Mouse (Mus musculus) brain, embryonic 18.5 days (tissue): ENCODE data around the gene Rgn.

Experiments used
- DNase-seq: peaks from one replicate; pipeline ENCODE4 v3.0.0-alpha.2; 2012; ENCODE audit warnings: low read depth, low spot score

Rgn gene

DNA sequence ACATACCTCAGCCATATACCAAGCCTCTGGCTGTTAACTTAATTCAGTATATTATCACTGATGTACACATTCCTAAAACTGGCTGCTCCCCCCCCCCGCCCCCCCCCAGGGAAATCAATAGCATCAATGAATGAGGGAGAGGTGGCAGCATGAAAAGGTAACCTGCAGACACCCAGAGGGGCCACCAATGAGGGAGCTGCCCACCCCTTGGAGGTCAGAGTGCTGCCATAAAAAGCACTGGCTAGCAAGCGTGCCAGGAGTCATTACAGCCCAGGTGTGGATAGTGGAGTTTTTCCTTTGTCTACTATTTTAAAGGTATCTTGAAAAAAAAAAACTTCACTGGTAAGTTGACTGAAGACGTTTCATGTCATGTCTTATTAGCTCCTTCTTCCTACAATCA is at the start of gene Rgn:
TSS of gene Rgn (plus strand) at position 256 of the 400 bp plus-strand sequence.
- no peak for DNase-seq

DNA sequence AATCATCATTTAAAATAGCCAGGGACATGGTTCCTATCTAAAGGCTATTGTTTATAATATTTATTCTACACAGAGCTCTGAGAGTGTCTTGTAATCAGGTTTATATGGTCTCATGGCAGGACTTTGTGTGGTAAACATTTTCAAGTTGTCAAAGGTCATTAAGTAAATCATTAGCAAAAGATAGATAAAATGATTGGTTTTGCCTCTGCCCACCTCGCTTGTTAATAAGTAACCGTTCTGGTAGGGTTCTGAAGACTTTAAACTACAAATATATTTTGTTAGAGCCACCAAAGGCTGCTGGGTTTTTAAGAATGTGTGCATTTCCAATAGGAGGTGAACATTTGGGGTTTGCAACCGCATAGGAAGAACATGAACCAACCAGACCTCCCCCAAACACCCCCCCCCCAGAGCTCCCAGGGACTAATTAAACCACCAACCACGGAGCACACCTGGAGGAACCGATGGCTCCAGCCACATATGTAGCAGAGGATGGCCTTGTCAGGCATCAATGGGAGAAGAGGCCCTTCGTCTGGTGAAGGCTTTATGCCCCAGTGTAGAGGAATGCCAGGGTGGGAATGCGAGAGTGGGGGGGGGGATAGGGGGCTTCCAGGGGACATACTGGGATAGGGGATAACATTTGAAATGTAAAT is 29.2 kb upstream of the Rgn start:
- no peak for DNase-seq

DNA sequence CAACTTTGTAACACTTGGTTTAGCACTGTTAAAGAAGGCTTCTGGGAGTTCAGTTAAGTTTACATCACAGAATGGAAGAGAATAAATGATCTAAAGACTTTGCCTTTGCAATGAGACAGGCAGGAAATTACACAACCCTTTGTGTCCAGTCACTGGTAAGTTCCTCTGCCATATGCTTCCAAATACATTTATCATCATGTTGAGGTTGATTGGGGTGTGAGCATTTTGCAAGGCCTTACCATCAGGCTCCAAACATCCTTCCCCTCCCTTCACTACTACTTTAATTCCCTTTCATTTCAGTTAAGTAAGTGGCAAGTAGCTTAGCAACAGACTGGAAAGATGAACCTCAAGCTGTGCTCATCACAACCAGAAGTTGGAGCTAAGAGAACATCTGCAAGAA is 28.0 kb upstream of the Rgn start:
- no peak for DNase-seq

DNA sequence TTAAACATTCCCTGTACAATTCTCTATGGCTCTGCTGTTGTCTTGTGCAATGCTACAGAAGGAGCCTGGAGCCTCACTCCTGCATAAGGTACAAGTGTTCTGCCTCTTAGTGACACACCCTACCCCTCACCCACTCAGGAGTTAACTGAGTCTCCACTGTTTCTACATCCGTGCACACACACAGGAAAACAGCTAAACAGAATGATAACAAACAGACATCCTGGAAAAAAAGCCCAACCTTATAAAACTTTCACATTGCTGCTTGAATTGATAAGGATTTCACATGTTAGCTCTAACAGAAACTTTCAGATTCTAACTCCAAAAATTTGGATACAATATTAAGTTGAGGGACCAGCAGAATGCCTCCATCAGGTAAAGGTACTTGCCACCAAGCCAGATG is 17.0 kb upstream of the Rgn start:
- DNase-seq = no peak

DNA sequence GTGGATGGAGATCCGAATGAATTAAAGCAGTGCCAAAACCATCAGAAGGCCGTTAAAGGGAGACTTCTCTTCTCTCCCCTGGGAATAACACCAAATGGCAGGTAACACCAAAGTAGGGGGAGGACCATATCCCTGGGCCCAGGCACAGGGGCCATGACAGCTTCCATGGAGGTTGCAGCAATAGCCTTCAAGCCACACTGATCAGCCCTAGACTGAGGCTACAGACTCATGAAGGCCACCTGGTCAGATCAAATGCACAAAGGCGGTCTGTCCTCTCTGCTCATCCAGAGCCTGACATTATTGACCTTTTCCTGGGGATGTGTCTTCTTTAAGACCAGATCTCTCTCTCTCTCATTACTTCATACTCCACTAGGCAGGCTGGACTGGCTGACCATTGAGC is 5.7 kb upstream of the Rgn start:
- no peak for DNase-seq

DNA sequence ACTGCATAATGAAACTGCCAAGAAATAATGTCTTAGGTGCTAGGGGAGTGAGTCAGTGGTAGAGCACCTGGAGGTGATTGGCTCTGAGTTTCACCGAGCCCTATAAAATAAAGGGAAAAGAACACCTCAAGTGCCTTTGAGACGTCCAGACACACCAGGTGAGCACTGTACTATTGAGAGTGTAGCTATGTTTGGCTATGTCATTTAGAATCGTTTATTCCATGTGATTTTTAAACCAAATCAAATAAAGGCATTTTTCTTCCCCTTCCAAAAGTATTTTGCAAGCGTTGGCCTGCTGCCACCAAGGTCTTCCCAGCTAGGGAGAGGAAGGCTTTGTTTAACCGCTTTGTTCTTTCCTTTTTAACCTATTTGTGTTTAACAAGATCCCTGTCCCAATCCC is 2.0 kb upstream of the Rgn start:
- no peak for DNase-seq

DNA sequence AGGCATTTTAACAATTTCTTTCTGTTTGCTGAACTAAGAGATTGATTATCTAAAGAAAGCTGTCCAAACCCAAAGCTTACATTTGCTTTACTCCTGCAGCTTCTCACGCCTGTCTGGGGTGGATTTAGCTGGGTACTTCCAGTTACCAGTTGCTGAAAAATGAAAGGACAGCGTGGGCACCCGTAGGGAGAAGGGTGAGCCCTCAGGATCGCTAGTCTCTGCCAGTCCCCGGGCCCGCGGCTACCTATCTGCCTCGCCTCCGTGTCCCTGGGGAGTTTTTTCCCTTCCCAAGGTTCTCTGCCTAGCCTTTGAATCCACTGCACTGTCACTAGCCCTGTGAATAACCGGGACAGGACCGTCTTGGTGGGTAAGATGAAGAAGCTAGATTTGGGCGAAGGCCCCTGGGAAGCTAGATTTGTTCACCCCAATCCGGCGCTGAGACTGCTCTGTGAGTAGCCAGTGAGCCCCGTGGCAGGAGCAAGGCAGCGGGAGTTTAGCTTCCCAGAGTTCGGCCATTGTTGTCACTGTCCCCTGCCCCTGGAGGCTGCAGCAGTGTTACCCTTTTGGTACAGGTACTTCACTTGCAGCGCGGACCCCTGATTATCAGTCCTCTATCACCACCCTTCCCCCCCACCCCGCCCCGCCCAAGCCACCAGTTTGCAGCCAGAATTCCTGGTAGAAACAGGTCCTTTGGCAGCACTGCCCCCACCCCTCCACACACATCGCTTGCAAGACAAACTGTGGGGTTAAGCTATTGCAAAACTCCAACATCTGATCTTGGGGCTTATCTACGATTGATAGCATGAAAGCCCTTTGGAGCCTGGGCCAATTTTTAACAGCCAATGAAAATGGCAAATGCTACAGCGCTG is 1.3 kb upstream of the Rgn start:
- no peak for DNase-seq

DNA sequence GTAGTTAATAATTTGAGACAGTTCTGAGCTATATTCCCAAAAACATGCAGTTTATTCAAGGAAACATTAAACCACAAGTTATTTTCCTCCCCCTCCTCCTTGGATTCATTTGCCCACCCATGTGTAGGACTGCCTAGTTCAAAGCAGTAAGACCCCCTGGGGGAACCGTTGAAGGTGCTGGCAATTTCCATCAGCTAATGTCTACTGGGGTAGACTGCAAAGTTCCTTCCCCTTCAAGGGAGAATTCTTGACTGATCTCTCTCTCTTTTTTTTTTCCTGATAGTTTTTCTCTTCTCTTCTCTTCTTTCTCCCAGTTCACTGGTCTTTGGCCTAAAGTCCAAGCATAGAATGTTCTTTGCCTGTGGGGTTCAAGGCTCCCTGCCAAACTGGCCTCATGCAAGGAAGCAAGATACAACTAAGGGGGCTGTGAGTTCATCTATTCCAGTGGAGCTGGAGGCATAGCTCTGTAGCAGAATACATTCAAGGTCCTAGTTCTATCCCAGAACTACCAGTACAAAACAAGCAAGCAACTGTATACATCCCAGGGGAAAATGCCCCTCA is 627 bp upstream of the Rgn start:
- no peak for DNase-seq

DNA sequence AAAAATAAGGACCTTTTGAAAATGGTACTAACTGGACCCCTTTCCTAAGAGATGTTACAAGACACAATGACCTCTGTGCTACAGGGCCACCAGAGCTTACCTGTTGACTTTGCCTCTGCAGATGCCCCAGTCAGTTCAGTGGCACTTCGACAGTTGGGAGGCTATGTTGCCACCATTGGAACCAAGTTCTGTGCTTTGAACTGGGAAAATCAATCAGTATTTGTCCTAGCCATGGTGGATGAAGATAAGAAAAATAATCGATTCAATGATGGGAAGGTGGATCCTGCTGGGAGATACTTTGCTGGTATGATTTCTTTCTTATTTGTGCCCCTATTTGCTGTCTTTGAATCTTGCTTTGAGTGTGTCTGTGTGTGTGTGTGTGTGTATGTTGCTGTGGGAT is 2.6 kb downstream of the Rgn start:
- DNase-seq = no peak

DNA sequence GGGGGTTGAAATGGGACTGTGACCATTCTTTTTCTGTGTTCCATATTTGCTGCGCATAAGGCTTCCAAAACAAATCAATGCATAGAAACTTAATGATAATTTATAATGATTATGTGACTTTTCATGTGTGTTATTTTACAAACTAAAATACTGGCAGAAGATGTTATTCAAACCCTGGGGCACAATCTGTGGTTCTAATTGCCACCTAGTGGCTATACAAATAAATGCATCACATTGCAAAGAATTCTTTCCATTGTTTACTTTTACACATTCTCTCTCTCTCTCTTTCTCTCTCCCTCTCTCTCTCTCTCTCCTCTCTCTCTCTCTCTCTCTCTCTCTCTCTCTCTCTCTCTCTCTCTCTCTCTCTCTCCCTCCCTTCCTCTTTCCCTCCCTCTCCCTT is 12.3 kb downstream of the Rgn start:
- no peak for DNase-seq

DNA sequence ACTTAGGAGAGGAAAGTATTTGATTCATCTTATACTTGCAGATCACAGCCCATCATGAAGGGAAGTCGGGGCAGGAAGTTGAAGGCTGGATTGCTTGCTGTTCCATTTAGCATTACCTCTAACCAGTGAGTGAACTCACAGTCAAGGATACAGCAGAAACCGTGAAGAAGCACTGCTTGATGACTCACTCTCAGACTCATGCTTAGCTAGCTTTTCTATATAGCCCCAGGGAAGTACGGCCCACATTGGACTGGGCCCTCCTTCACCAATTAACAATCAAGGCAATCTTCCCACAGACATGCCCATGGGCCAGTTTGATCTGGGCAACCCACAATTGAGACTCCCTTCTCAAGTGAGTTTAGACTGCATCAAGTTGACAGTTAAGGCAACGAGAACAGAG is 14.4 kb downstream of the Rgn start:
- no peak for DNase-seq

DNA sequence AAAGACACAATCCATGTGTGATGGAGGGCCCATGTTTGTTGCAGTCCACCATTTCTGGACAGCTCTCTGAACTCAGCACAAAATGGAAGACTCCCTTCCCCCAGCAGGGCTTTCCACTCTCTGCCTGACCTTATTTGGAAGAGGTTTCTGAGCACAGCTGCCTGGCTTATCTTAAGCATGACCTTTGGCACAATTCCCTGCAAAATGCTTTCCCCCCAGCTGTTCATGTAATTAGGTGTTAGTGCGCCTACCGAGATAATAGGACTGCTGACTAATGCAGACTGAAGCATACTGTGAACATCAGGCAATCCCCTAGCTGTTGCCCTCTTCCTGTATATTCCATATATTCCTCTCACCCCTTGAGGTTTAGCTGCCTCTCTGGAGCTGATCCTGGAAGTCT is 21.4 kb downstream of the Rgn start:
- no peak for DNase-seq

DNA sequence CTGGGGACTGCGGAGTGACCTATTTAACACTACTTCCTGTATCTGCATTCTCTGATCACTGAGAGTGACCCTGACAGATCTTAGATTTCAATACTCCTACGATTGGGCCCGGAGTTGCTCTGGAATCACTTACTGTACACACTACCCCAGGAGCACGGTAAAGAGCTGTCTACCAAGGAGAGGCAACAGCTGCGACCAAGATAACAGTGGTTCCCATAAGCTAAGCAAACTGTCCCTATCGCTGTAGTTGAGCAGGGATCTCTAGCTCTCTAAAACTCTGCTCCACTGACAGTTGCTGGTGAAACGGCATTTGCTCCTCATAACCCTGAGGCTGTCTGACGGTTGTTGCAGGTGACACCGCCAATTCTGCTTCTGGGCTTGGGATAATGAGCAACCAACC is 23.1 kb downstream of the Rgn start:
- DNase-seq = no peak

DNA sequence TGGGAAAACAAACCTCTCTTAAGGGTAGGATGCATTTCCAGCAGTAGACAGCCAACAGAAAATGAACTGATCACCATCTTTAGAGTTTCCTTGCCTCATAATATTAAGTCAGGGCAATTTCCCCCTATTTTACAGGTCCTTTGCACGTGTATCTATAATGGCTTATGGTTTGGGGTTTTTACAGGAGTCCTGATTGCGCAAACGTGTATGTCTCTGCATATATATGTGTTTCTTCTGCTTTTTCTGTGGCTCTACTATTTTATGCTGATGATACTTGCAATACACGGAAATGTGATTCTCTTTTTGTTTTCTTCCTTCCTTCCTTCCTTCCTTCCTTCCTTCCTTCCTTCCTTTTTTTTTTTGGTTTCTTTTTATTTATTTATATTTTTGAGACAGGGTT is 24.3 kb downstream of the Rgn start:
- no peak for DNase-seq

DNA sequence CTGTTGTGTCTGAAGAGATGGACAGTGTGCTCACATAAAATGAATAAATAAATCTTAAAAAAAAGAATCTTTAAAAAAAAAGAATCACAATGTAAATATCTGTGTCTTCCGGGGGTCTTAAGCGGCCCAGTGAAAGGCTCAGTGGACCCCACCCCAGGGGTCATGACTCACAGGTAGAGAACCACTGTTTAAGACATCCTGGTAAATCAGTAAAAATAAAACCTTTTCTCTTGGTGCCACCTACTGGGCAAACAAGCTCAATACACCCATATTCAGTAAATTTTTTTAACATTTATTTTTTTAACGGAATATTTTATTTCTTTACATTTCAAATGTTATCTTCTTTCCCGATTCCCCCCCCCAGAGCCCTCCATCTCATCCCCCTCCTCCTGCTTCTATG is 38.4 kb downstream of the Rgn start:
- no peak for DNase-seq

DNA sequence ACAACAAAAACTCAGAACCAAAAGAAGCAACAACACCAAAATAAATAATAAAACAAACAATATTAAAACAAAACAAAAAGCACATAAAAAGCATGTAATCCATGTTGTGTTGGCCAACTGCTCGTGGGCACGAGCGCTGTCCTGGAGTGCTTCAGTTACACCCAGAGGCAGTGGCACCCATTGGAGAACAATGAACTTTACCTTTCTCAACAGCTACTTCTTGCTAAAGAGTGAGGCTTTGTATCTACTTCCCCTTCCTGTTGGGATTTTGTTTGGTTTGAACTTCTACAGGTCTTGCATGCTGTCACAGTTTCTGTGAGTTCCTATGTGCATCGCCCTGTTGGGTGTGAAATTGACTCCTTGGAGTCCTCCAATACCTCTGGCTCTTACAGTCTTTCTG is 58.9 kb downstream of the Rgn start:
- DNase-seq = no peak
